Mouse (Mus musculus) kidney, adult 2 months (tissue): ENCODE data around the gene Acsl4.

Experiments
- CTCF ChIP-seq: fragments of 200-500 bp; conservative IDR thresholded peaks from 2 replicates; pipeline ENCODE4 v1.5.1; 2011; ENCODE audit warnings: low read depth, mild to moderate bottlenecking, control low read depth, low read length, moderate library complexity, mixed read lengths; ENCODE audit not compliant: insufficient read depth, insufficient read length
- POLR2A ChIP-seq: fragments of 200-500 bp; IDR thresholded peaks from one replicate; pipeline ENCODE4 v1.6.1; 2011; ENCODE audit warnings: low read depth, low read length, control low read depth

GRCm38 (mm10) chrX:142413884-142414283 lies 23.5 kb upstream of the Acsl4 start:
- TF ChIP-seq CTCF: no peak
- no peak for TF ChIP-seq POLR2A
